Mouse (Mus musculus) embryo, embryonic 9.5 days (tissue): ENCODE results near the gene Nox4.

Source experiments
- DNase-seq: peaks from one replicate; pipeline ENCODE4 v3.0.0-alpha.2; 2017; ENCODE audit errors: extremely low spot score

Gene Nox4

DNA sequence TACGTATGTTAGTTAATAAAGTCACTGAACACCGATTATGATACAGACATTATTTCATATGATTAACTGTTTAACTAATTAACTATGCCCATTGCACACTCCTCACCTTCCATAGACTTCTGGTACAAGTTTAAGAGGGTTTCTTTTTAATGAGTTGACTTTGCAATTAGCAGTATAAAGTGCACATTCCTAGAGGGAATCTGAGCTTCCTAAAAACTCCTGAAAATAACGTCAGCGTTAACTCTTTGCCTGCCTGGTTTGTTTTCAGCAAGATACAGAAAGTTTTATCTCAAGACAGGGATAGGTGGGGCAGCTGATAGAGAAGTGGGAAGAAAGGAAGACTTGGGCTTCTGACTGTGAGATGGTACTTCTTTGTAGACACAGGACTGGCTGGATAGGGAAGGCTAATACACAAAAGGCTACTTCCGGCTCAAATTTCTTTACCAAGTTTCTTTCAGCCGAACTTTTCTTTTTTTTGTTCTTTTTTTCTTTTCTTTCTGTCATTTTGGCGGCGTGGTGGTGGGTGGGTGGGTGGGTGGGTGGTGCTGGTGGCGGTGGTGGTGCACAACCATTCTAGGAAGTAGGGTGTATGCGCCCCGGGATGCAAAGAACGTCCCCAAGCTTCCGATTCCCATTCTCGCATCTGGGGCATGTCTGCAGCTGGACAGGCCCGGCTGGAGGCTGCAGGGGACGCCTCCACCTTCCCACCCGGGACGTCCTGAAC lies at the start of gene Nox4:
TSS of gene Nox4 (plus strand) at position 241 of the 724 bp plus-strand sequence.
- DNase-seq = no peak

DNA sequence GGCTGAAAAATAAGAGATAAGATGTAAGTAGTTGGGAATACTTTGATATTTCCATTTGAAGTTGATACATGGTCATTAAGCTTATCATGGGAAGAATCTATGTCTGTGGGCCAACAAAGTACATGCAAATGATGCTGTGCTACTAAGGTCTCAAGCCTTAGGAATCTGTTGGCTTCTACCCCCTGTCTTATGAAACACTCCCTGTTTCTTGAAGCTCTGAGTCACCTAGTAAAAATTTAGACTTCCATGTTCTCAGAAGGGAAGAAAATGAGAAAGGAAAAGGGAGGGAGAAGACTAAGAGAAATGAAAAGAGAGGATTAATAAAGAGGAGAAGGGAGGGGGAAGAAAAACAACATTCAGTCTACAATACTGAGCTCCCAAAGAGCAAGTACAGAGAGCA lies 41.1 kb upstream of the Nox4 start:
- no peak for DNase-seq

DNA sequence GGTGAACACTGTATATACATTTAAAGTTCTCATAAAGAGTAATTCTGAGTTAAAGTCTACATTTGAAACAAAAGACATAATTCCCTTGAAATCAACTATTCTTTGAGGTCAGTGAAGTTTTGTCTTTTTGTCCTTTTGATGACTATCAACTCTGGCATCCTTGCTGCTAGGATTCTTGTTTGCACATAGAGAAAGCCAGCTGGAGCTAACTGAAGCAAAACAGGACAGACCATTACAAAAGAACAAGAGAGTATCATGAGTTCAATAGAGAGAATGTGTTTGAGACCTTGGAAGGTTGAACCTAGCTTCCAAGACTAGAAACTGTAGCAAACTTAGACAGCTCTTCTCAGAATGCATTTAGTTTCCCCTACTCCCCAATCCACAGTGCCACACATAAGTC lies 24.2 kb upstream of the Nox4 start:
- no peak for DNase-seq

DNA sequence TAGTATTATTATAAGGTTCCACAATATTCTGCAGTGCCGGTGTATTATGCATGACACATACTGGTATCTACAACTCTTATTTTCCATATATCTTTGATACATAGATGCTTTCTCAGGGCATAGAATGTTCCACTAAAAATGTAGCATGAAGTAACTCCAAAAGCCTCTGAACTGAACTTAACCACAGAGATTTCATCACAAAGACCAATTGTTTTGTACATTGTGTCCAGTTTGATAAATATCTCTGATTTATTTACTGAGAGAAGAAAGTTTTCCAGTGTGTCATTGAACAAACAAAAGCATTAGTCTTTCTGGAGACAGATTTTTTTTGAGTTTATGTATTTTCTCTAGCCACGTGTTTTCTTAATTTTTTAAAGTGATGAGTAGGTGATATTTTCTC lies 23.1 kb upstream of the Nox4 start:
- no peak for DNase-seq

GRCm38 (mm10) chr7:87225617-87226016 lies 20.3 kb upstream of the Nox4 start:
- DNase-seq = no peak

GRCm38 (mm10) chr7:87227051-87227948 lies 18.6 kb upstream of the Nox4 start:
- no peak for DNase-seq

DNA sequence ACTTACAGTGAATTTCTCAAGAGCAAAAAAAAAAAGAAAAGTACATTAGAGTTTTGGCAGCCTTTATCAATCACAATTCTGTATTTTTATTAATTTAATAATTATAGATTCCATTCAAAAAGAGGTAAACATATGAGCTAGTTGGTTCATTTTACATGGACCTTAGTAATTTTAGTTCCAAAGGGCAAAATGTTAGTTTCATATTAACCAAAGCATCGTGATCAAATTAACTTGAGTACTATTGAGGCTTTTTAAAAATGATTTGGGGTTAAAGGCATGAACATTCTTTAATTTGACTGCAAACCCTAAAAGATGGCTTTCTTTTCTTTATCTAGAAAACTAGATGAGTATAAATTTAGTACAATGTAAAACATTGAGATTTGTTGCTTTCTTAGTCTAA lies 16.4 kb upstream of the Nox4 start:
- DNase-seq = no peak

GRCm38 (mm10) chr7:87241139-87241538 lies 4.8 kb upstream of the Nox4 start:
- no peak for DNase-seq

GRCm38 (mm10) chr7:87246580-87246934 lies 661 bp downstream of the Nox4 start:
- DNase-seq = peak; percentile 84

DNA sequence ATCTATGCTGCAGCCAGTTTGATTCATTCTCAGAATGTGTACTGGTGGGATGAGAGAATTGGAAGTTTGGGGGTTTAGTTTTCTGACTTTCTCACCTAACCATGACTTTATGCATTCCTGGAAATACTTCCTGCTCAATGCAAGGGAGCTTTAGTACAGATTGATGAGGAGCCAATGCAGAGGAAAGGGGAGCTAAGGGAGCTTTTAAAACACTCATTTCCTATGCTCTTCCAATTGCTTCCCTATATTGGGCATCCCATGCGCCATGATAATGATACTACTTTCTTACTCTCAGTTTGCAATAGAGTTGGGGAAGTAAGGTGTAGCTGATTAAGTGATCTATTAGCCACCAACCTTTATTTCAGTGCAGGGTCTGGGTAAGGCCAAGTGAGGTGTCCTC lies 1.0 kb downstream of the Nox4 start:
- DNase-seq = no peak

- no peak for DNase-seq
Observed at GRCm38 (mm10) chr7:87247926-87248325, 2.0 kb downstream of the Nox4 start.

DNA sequence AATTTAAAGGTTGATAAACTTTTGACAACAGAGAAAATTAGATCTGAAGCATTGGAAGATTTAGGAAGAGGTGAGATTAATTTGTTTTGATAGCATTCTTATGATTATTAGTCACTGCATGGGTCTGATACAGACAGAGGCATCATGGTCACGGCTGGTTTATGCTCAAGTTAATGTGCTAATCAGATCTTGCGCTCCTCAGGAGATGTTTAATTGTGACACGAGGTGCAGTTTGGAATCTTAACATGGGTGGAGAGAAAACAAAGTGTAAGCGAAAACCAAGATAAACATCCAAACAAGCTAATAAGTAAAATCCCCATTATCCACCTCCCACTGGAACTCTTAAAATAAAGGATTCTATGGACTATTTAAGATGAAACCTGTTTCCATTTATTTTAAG lies 6.2 kb downstream of the Nox4 start:
- no peak for DNase-seq

DNA sequence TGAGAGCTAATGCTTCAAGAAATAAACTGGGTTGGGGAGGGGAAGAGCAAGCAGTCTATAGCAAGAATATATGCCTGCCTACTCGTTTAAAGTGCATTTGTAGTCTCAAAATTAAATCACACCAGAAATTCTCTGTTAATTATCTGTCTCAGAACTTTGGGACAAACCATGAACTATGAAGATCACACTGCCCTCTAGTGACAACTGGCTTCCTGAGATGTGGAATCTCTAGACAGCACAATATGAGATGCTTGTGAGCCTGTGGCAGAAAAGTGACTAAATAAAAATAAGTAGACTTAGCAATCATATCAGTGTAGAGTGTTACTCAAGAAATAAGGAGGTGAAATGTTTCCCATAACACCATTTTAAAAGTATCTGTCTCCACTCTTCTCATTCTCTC lies 31.3 kb downstream of the Nox4 start:
- peak; percentile 15 for DNase-seq

- DNase-seq = no peak
Observed at GRCm38 (mm10) chr7:87303726-87304315, 57.9 kb downstream of the Nox4 start.

GRCm38 (mm10) chr7:87321571-87321970 lies 75.7 kb downstream of the Nox4 start:
- no peak for DNase-seq

DNA sequence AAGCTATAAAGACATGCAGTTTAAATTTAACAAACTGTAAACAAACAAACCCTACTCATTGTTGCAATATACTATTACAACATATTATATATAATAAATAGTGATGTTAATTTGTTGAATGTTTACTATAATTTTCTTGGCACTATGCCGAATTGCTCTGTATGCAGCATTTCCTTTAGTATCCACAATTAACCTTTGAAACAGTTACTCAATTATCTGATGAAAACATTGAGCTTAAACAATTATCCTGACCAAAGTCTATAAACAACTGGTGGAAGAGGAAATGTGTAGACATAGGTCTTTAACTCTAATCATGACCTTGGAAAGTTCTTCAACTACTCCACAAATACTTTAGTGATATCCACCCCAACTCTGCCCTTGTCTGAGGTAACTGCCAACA lies 76.2 kb downstream of the Nox4 start:
- no peak for DNase-seq

- DNase-seq = no peak
Observed at GRCm38 (mm10) chr7:87330782-87331558, 85.1 kb downstream of the Nox4 start.

GRCm38 (mm10) chr7:87345598-87345997 lies 99.7 kb downstream of the Nox4 start:
- DNase-seq = no peak

GRCm38 (mm10) chr7:87352818-87353217 lies 106.9 kb downstream of the Nox4 start:
- no peak for DNase-seq

GRCm38 (mm10) chr7:87367834-87368233 lies 121.9 kb downstream of the Nox4 start:
- DNase-seq = no peak

DNA sequence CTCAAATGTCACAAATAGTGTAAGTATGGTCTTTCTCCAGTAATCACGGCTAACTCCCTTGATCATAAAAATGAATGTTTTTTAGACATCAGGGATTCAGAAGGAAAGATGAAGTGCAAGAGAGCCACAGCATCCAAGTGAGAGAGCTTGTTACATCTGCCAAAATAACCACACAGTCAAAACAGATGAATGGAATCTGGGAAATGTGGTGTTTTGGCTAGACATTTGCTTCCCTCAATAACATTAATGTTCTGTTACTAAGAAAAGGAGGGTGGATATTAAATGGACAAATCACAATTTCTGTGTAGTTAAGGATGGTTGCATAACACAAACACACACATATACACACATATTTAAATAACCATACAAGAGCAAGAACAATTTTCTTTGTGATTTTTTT lies 123.2 kb downstream of the Nox4 start:
- no peak for DNase-seq

GRCm38 (mm10) chr7:87370789-87371188 lies 124.9 kb downstream of the Nox4 start:
- DNase-seq = no peak
